Mouse (Mus musculus) midbrain, postnatal 0 days (tissue): ENCODE measurements at regions not wholly inside any gene's neighbourhood (a gene's known extent, or its start where the extent isn't known, plus 50 kb on each side); places are given as distances from the start of the nearest gene placed in this dataset.

ENCODE experiments used
- ATAC-seq: fragments of 200-750 bp; cut with Nextera tagmentation; 2 replicates; pipeline ENCODE4 v1.8.0; 2017; ENCODE audit warnings: moderate number of reproducible peaks, mild to moderate bottlenecking, moderate TSS enrichment, moderate library complexity; ENCODE audit not compliant: low FRiP score
- DNase-seq: peaks from one replicate; pipeline ENCODE4 v3.0.0-alpha.2; 2015; ENCODE audit warnings: low spot score
- H3K27ac ChIP-seq: fragments of 300-500 bp; sonication (generic); 2 replicates; pipeline ENCODE4 v1.5.1; 2014; ENCODE audit warnings: low read depth, mild to moderate bottlenecking, low read length, mixed read lengths
- H3K27me3 ChIP-seq: fragments of 300-500 bp; sonication (generic); 2 replicates; pipeline ENCODE4 v1.6.1; 2014; ENCODE audit warnings: low read length, control low read depth, mixed read lengths; ENCODE audit not compliant: insufficient read depth
- H3K36me3 ChIP-seq: fragments of 300-500 bp; sonication (generic); 2 replicates; pipeline ENCODE4 v1.6.1; 2014; ENCODE audit warnings: low read length, control low read depth, mixed read lengths; ENCODE audit not compliant: insufficient read depth
- H3K4me1 ChIP-seq: fragments of 300-500 bp; sonication (generic); 2 replicates; pipeline ENCODE4 v1.6.1; 2014; ENCODE audit warnings: mild to moderate bottlenecking, control low read depth, antibody characterized with exemption, low read length, mixed read lengths; ENCODE audit not compliant: insufficient read depth
- H3K4me2 ChIP-seq: fragments of 300-500 bp; sonication (generic); 2 replicates; pipeline ENCODE4 v1.6.1; 2014; ENCODE audit warnings: low read depth, mild to moderate bottlenecking, low read length, mixed read lengths; ENCODE audit not compliant: poor library complexity, severe bottlenecking
- H3K4me3 ChIP-seq: fragments of 300-500 bp; sonication (generic); 2 replicates; pipeline ENCODE4 v1.5.1; 2014; ENCODE audit warnings: low read depth, mild to moderate bottlenecking, low read length, moderate library complexity
- H3K9ac ChIP-seq: fragments of 300-500 bp; sonication (generic); replicated peaks from 2 replicates; pipeline ENCODE4 v1.6.1; 2014; ENCODE audit warnings: mild to moderate bottlenecking, low read length, moderate library complexity, mixed read lengths; ENCODE audit not compliant: poor library complexity, severe bottlenecking
- H3K9me3 ChIP-seq: fragments of 300-500 bp; sonication (generic); 2 replicates; pipeline ENCODE4 v1.6.1; 2016; ENCODE audit warnings: low read length, control low read depth
- CTCF ChIP-seq: IDR thresholded peaks from 2 replicates; pipeline ENCODE4 v1.5.1; 2016; ENCODE audit warnings: antibody characterized with exemption, mild to moderate bottlenecking
- whole genome bisulfite sequencing: fragments of 180-500 bp; shearing (Covaris S2); extraction: QIAGEN DNeasy Blood & Tissue Kit; methylation state at CpG from one replicate; pipeline ENCODE4 v1.1.7; 2014; 5-methylcytosine and 5-hydroxymethylcytosine counted together

DNA sequence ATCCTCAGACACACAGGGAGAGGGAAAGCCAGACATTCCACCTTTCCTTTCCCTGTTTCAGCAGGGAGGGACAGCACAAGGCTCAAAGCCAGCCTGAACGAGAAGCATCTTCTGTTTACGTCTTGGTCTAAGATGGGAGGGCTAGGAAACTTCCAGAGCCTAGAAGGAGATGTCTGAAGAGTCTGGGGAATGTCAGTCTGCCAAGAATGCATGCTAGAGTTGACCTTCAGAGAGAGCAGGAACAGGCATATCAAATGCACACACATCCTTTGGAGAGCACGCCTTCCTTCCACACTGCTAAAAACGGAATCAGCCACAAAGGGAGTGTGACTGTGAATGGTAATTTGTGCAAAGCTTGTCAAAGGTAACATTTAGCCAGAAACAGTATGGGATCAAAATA, 179.7 kb upstream of the Slc24a5 start:
- H3K9me3 ChIP-seq: no peaks in the 10 kb centered on the region
- no peak overlapping the region for H3K27ac ChIP-seq

DNA sequence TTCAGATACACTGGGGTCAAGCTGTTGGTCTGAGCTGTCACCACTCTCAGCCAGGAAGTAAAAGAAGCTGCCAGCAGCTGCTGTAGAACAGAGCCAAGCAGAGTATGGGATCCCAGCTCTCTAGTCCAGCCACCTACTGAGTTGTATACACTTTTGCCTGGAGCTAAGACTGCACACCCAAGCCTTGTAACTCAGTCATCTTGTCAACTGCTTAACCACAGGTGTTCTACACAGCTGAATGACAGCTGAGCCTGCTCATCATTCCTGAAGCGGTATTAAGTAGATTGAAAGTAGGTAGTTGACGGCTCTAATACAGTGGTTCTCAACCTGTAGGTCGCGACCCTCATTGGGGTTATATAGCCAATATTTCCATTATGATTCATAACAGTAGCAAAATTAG, 172.9 kb upstream of the Slc24a5 start:
- no peaks in the 10 kb centered on the region for H3K27me3 ChIP-seq
- H3K27ac ChIP-seq: no peak overlapping the region
- H3K4me3 ChIP-seq: no peak overlapping the region
- H3K4me1 ChIP-seq: no peaks in the 10 kb centered on the region
- DNase-seq (no peak), ATAC-seq (no peak)
- no peak overlapping the region for H3K4me2 ChIP-seq
- H3K9me3 ChIP-seq: no peaks in the 10 kb centered on the region
- no peak overlapping the region for H3K9ac ChIP-seq
- no peak for TF ChIP-seq CTCF
- H3K36me3 ChIP-seq: no peaks in the 10 kb centered on the region
- 96% methylated on average over 4 of the region's 4 CpGs for WGBS

More for the DNA sequence above, 179.7 kb upstream of the Slc24a5 start:
- Histone ChIP-seq H3K36me3 (no peaks in the 10 kb centered on the region), H3K4me3 (no peak overlapping the region), H3K4me1 (no peaks in the 10 kb centered on the region), H3K27me3 (no peaks in the 10 kb centered on the region), H3K9ac (no peak overlapping the region), H3K4me2 (no peak overlapping the region)
- TF ChIP-seq CTCF: no peak
- WGBS: 51% methylated on average over 4 of the region's 4 CpGs
- ATAC-seq: no peak
- DNase-seq: no peak

DNA sequence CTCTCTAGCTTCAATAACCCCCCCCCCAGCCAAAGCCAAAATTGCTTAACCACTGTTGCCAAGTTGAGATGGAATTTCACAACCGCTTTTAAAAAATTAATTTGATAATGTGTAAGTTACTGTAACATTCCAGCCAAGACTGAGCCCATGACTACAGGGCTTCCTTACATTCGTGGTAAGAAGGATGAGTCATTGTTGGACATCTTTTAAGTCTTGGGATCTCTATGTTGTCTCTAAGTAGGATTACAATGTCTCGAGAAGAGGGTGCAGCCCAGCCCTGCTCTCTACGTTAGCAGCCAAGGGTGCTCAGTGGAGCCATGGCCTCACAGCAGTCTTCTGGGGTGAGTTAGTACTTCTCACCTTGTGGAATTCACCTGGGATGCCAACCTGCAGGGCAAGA, 164.4 kb upstream of the Slc24a5 start:
- Histone ChIP-seq H3K27me3 (no peaks in the 10 kb centered on the region), H3K9me3 (no peaks in the 10 kb centered on the region), H3K27ac (no peak overlapping the region), H3K36me3 (no peaks in the 10 kb centered on the region), H3K9ac (no peak overlapping the region), H3K4me1 (no peaks in the 10 kb centered on the region), H3K4me3 (no peak overlapping the region), H3K4me2 (no peak overlapping the region)
- no peak for DNase-seq
- 85% methylated on average over 4 of the region's 4 CpGs for WGBS
- no peak for TF ChIP-seq CTCF
- no peak for ATAC-seq

DNA sequence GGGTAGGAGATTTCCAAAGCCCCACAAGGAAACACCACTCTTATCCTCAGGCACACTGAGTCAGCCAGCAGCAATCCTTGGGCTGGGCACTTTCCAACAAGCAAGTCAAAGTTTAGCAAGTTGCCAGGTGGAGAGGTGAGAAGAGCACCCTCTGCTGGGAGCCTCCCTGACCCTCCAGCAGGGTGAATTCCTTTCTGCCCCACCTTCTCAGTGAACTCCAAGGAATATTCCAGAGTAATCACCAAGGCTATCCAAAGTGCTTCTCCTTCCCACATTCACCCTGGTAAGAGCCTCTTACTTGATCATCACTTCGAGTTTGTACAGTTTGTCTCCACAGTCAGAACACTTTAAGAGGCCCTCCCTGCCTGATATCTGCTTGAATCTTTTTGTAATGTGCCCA, 162.8 kb upstream of the Slc24a5 start:
- no peak for ATAC-seq

DNA sequence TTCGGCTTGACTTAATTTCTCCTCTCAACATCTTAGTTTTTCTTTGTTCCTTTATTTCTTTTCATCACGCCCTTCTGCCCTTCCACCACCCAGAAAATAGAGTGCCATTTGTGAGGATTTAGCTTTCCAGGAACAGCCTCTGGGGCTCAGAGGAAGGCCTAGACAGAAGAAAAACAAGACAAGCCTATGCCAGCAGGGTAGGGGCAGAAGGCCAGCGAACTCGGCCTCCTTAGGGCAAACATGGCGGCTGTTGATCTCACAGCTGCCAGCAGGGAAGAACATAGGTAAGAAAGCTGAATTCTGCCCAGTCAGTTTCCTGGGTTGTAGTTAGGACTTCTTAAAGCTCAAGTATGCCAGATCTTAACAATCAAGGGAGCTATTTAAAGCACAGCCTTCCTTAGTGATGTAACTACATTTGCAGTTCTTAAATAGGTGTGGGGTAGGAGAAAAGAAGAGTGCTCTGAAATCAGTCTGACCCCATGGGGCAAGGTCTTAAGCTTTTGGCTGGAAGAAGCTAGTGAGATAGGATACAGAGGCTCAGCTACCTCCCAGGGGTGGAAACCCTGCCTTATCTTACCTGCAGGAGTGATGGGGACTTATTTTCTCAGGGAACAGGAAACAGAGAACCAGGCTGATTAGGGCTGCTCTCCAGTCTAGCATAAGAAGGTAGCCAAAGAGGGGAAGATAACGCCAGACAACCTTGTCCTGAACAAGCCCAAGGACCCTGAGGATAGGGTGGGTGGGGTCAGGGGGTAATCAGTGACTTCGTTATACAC, 148.8 kb upstream of the Slc24a5 start:
- no peaks in the 10 kb centered on the region for H3K9me3 ChIP-seq
- DNase-seq (no peak), ATAC-seq (no peak)
- H3K4me2 ChIP-seq: no peak overlapping the region
- no peak overlapping the region for H3K4me3 ChIP-seq
- 73% methylated on average over 7 of the region's 7 CpGs for WGBS
- no peaks in the 10 kb centered on the region for H3K36me3 ChIP-seq
- H3K9ac ChIP-seq: no peak overlapping the region
- no peak for TF ChIP-seq CTCF
- no peaks in the 10 kb centered on the region for H3K4me1 ChIP-seq
- no peak overlapping the region for H3K27ac ChIP-seq
- no peaks in the 10 kb centered on the region for H3K27me3 ChIP-seq

More for the DNA sequence above, 162.8 kb upstream of the Slc24a5 start:
- DNase-seq: no peak
- TF ChIP-seq CTCF: peak; percentile 26
- H3K4me3 ChIP-seq: no peak overlapping the region
- no peaks in the 10 kb centered on the region for H3K36me3 ChIP-seq
- H3K27me3 ChIP-seq: no peaks in the 10 kb centered on the region
- H3K4me2 ChIP-seq: no peak overlapping the region
- 90% methylated on average over 1 of the region's 1 CpGs for WGBS
- no peaks in the 10 kb centered on the region for H3K9me3 ChIP-seq
- H3K4me1 ChIP-seq: no peaks in the 10 kb centered on the region
- no peak overlapping the region for H3K9ac ChIP-seq
- no peak overlapping the region for H3K27ac ChIP-seq

DNA sequence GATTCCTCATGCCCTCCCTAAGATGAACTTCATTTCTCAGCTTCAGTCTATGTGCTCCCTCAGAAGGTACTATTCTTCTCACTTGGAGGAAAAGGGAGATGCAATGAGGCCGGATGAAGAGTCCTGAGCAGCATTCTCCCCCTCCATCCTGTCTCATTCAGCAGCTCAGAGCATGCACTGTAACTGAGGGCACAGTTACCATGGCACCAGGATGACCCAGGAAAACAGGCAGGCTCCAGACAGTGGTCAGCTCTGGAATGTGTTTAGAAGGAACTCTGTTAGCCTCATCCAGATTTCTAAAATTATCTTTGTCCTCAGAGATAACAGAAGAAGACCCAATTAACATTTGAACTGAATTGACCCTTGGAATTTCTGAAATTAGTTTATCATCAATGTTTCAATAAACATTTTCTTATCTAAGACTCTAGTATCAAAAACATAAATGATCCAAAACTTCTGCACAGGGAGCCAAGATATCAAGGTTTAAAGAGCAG, 148.1 kb upstream of the Slc24a5 start:
- no peak for ATAC-seq
- no peaks in the 10 kb centered on the region for H3K4me1 ChIP-seq
- no peaks in the 10 kb centered on the region for H3K36me3 ChIP-seq
- 41% methylated on average over 1 of the region's 1 CpGs for WGBS
- H3K27me3 ChIP-seq: no peaks in the 10 kb centered on the region
- no peak for DNase-seq
- no peaks in the 10 kb centered on the region for H3K9me3 ChIP-seq
- no peak overlapping the region for H3K27ac ChIP-seq
- H3K4me2 ChIP-seq: no peak overlapping the region
- no peak overlapping the region for H3K9ac ChIP-seq
- TF ChIP-seq CTCF: no peak
- H3K4me3 ChIP-seq: no peak overlapping the region
